Mouse (Mus musculus) limb, embryonic 13.5 days (tissue): ENCODE results near the gene Hmgb2. TPM values are rescaled to one million over a fixed set of nuclear protein-coding genes. Genes with fewer than 3 reads are reported as not detected.
"Not testable (repeated sequence)": the region's sequence is repeated elsewhere in the genome, so short reads cannot be mapped to it uniquely, and the experiment has no call there.

ENCODE experiments used
- ATAC-seq: fragments of 200-750 bp; cut with Nextera tagmentation; 2 replicates; pipeline ENCODE4 v1.8.0; 2017; ENCODE audit warnings: low read depth, moderate number of reproducible peaks, moderate TSS enrichment; ENCODE audit not compliant: low FRiP score
- H3K27ac ChIP-seq: fragments of 300-500 bp; sonication (generic); 2 replicates; pipeline ENCODE4 v1.5.1; 2015; ENCODE audit warnings: inconsistent platforms, mild to moderate bottlenecking, moderate library complexity
- H3K27me3 ChIP-seq: fragments of 300-500 bp; sonication (generic); 2 replicates; pipeline ENCODE4 v1.6.1; 2015; ENCODE audit warnings: mild to moderate bottlenecking, inconsistent platforms
- H3K36me3 ChIP-seq: fragments of 300-500 bp; sonication (generic); 2 replicates; pipeline ENCODE4 v1.6.1; 2015; ENCODE audit warnings: inconsistent platforms, mild to moderate bottlenecking, moderate library complexity
- H3K4me1 ChIP-seq: fragments of 300-500 bp; sonication (generic); 2 replicates; pipeline ENCODE4 v1.6.1; 2015; ENCODE audit warnings: inconsistent platforms
- H3K4me2 ChIP-seq: fragments of 300-500 bp; sonication (generic); replicated peaks from 2 replicates; pipeline ENCODE4 v1.6.1; 2015; ENCODE audit warnings: inconsistent platforms, mild to moderate bottlenecking, moderate library complexity
- H3K4me3 ChIP-seq: fragments of 300-500 bp; sonication (generic); 2 replicates; pipeline ENCODE4 v1.5.1; 2015; ENCODE audit warnings: moderate library complexity, mild to moderate bottlenecking, inconsistent platforms
- H3K9ac ChIP-seq: fragments of 300-500 bp; sonication (generic); 2 replicates; pipeline ENCODE4 v1.6.1; 2015; ENCODE audit warnings: mild to moderate bottlenecking, inconsistent platforms
- H3K9me3 ChIP-seq: fragments of 300-500 bp; sonication (generic); 2 replicates; pipeline ENCODE4 v1.6.1; 2016; ENCODE audit warnings: inconsistent platforms
- WGBS: fragments of 180-500 bp; shearing (Covaris S2); methylation state at CpG from one replicate; pipeline ENCODE4 v1.1.7; 2015; 5-methylcytosine and 5-hydroxymethylcytosine counted together
- polyA plus RNA-seq: library from polyadenylated mRNA; unstranded; fragments of >200 nt; fragmentation: Nextera tagmentation; extraction: Ambion mirVana; gene quantifications from 2 replicates; pipeline ENCODE4 v1.2.1, GENCODE M21; 2015

Hmgb2 gene
- polyA plus RNA-seq, 1 experiment from 2014 or later, result 398 TPM

DNA sequence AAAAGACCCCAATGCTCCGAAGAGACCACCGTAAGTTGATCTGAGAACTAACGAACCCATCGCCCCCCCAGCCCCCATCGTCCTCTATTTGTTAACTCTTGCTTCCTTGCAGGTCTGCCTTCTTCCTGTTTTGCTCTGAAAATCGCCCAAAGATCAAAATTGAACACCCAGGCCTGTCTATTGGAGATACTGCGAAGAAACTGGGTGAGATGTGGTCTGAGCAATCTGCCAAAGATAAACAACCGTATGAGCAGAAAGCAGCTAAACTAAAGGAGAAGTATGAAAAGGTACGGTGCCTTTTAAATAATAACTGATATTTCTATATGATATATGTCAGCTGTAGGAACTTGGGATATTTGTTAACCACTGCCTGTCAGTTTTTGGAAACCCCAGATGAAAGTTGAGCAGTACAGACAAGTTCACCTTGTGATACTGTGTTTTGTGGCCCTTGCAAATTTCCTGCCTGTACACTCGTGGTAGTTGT is 1.5 kb downstream of the Hmgb2 start:
- Histone ChIP-seq H3K4me3 (peak overlapping the region; percentile 59), H3K27ac (peak overlapping the region; percentile 100; the same call in 1 of the 2 replicates), H3K4me2 (peak overlapping the region; percentile 70), H3K4me1 (peaks cover 13% of the 10 kb centered on the region), H3K36me3 (peaks cover 30% of the 10 kb centered on the region), H3K9ac (peak overlapping the region; percentile 96)
- H3K9me3 ChIP-seq, ATAC-seq, H3K27me3 ChIP-seq: not testable (repeated sequence)
- WGBS, result 15% methylated on average over 10 of the region's 10 CpGs

DNA sequence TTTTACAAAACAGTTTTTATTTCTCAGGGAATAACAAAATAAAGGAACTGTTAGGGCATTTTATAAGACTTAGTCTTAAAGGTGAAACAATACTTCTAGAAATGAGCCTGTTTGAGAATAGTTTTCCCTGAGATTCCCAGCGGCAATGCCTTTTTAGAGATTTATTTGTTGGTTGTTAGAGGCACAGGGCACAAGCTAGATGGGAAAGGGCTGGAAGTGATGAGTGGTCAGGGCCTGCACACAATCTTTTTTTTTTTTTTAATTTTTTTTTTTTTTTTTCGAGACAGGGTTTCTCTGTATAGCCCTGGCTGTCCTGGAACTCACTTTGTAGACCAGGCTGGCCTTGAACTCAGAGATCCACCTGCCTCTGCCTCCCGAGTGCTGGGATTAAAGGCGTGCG is 5.0 kb downstream of the Hmgb2 start:
- H3K9me3 ChIP-seq, H3K4me3 ChIP-seq, H3K4me2 ChIP-seq, H3K27ac ChIP-seq, ATAC-seq, H3K9ac ChIP-seq, H3K4me1 ChIP-seq, H3K27me3 ChIP-seq: not testable (repeated sequence)
- peaks cover 35% of the 10 kb centered on the region for H3K36me3 ChIP-seq
- 92% methylated on average over 5 of the region's 5 CpGs for WGBS

DNA sequence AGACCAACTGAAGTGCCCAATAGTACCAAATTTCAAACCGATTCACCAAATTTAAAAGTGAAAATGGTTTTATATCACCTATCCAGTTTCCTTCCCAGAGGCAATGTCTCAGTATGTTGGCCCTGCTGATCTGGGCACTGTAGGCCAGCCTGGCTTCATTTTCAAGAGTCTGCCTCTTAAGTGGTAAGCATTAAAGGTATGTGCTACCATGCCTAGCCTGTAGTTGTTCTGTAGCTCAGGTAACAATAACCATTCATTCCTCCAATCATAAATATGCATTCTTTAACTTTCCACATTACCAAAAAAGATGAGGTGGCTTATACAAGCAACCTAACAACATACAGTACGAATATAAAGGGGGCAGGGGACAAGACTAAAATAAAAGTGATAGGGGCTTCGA is 6.0 kb downstream of the Hmgb2 start:
- H3K27me3 ChIP-seq, result no peaks in the 10 kb centered on the region
- H3K27ac ChIP-seq, result no peak overlapping the region
- 91% methylated on average over 3 of the region's 3 CpGs for WGBS
- peaks cover 9% of the 10 kb centered on the region for H3K4me1 ChIP-seq
- no peaks in the 10 kb centered on the region for H3K9me3 ChIP-seq
- no peak overlapping the region for H3K4me3 ChIP-seq
- peaks cover 40% of the 10 kb centered on the region for H3K36me3 ChIP-seq
- no peak overlapping the region for H3K4me2 ChIP-seq
- no peak for ATAC-seq
- H3K9ac ChIP-seq, result no peak overlapping the region

DNA sequence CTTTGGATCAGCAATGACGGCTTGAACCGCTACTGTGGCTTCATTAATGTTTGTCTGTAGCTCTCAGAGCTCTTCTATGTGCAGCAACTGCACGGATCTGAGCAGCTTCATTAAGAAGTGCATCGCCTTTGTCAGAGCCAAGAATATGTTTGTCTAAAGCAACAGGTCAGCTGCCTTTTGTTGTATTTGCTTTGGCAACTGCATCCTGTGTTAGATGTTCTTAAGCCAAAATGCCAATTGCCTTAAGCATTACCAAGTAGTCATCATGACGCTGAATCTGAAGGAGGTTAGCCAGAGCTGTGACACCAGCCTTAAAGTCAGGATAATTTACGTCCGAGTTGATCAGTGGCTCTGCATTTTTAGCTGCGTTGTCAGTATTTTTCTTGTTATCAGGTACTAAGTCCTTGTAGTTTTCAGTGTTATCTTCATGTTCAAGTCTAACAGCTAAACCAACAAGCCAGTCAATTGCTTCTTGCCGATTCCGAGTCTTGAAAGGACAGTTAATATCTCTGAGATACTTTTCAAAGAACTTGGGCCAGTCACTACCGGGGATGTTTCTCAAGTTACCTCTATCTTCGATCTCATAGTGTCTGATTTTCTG is 8.6 kb downstream of the Hmgb2 start:
- Histone ChIP-seq H3K36me3 (peaks cover 34% of the 10 kb centered on the region), H3K4me2 (no peak overlapping the region), H3K9me3 (no peaks in the 10 kb centered on the region), H3K4me1 (no peaks in the 10 kb centered on the region), H3K27me3 (no peaks in the 10 kb centered on the region), H3K9ac (no peak overlapping the region), H3K27ac (no peak overlapping the region), H3K4me3 (no peak overlapping the region)
- 87% methylated on average over 12 of the region's 12 CpGs for WGBS
- no peak for ATAC-seq

DNA sequence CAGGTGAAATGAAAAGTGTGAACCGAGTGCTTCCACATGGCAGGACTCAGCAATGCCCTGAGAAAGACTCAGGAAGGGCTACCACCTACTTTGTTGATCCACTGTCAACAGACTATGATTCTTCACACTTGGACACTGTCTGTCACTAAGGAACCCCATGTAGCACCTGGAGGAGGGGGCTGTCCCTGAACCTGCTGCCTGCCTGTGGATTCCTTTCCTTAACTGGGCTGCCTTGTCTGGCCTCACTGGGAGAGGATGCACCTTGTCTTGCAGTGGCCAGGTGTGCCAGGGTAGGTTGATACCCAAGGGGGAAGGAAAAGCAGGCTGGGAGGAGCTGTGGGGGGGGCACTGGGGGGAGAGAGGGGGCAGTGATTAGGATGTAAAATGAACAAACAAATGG is 16.3 kb downstream of the Hmgb2 start:
- H3K27me3 ChIP-seq, result no peaks in the 10 kb centered on the region
- no peak overlapping the region for H3K9ac ChIP-seq
- ATAC-seq, result no peak
- H3K36me3 ChIP-seq, result peaks cover 22% of the 10 kb centered on the region
- no peak overlapping the region for H3K4me2 ChIP-seq
- no peak overlapping the region for H3K27ac ChIP-seq
- no peaks in the 10 kb centered on the region for H3K4me1 ChIP-seq
- H3K4me3 ChIP-seq, result no peak overlapping the region
- 94% methylated on average over 1 of the region's 1 CpGs for WGBS
- no peaks in the 10 kb centered on the region for H3K9me3 ChIP-seq

DNA sequence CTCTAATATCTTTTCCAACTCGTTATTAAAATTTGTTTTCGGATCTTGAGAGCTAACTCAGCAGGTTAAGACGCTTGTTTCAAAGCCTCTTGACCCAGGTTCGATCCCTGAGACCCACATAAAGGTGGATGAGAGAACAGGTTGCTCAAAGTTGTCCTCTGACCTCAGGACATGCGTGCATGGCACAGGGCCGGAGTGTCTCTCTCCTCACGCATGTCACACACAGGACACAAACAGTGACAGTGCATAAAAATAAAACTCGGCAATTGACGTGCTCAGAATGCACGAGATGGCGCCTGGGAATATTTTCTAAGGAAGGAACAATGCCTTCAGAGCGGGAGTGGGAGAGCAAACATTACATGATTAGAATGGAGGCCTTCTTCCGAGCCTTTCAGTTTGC is 18.5 kb downstream of the Hmgb2 start:
- H3K27ac ChIP-seq, result no peak overlapping the region
- H3K9ac ChIP-seq, result no peak overlapping the region
- H3K4me1 ChIP-seq, result no peaks in the 10 kb centered on the region
- 91% methylated on average over 13 of the region's 13 CpGs for WGBS
- no peaks in the 10 kb centered on the region; the same call in 1 of the 2 replicates for H3K9me3 ChIP-seq
- no peak for ATAC-seq
- no peak overlapping the region for H3K4me3 ChIP-seq
- H3K27me3 ChIP-seq, result no peaks in the 10 kb centered on the region
- H3K4me2 ChIP-seq, result no peak overlapping the region
- H3K36me3 ChIP-seq, result peaks cover 29% of the 10 kb centered on the region

DNA sequence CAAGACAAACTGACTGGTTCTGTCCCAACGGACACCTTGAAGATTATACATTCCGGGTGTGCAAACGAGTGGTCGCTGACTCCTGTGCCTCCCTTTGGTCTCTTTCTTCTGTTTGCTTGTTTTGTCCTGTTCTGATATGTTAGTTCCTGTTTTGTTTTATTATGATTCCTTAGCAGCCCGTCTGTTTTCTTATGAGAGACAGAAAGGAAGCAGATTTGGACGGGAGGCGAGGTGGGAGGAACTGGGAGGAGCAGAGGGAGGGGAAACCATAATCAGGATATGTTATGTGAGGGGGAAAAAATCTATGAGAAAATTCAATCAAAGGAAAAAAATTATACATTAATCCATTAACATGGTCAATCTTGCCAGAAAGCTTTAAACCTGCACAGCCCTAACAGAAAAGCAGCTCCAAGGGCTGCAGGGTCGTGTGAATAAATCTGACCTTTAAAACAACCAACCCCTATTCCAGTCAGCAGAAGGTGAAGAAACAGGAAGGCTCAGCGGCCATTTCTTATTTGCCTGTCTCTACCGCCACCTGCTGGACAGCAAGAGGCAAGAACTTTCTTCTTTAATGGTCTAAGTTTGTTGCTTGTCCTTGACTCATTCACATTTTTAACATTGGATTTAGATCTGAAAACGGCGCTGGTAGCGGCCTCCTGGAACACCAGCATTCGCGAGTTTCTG is 19.1 kb downstream of the Hmgb2 start:
- Histone ChIP-seq H3K4me1 (no peaks in the 10 kb centered on the region), H3K4me3 (no peak overlapping the region), H3K9ac (no peak overlapping the region), H3K36me3 (peaks cover 34% of the 10 kb centered on the region), H3K27ac (no peak overlapping the region), H3K4me2 (0 out of 2 replicates have a peak overlapping the region, but pooled peaks have one; percentile 3), H3K9me3 (no peaks in the 10 kb centered on the region; the same call in 1 of the 2 replicates), H3K27me3 (no peaks in the 10 kb centered on the region)
- WGBS, result 32% methylated on average over 15 of the region's 15 CpGs
- ATAC-seq, result no peak

DNA sequence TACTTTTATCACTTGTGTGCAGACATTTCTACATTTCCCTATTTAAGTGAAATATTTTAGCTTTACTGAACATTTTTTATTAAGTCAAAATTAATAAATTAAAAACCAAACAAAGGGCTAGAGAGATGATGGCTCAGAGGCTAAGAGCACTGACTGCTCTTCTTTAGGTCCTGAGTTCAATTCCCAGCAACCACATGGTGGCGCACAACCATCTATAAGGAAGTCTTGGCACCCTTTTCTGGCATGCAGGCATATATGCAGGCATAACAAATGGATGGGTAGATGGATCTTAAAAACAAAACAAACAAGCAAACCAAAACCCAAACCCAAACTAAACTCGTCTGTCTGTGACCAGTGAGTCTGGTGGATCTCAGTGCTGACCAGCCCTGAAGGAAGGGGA is 20.5 kb downstream of the Hmgb2 start:
- H3K36me3 ChIP-seq, result peaks cover 36% of the 10 kb centered on the region
- H3K4me2 ChIP-seq, result no peak overlapping the region
- 67% methylated on average over 2 of the region's 2 CpGs for WGBS

DNA sequence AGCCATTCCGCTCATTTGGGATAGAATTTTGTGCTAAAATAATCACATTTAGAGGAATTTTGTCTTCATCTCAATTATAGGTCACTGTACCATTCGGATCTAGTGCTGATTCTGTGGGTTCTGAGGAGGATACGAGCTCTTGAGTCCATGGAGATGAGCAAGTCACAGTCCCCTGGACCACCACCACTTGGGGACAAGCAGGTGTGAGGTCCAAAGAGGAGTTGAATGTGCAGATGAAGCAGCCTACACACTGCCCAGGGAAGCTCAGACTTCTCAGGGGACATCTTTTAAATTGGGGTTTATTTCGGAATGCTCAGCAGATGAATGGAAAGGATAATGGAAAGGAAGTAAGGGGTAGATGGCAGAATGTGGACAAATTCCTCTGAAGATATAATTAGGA is 21.4 kb downstream of the Hmgb2 start:
- Histone ChIP-seq H3K9ac (no peak overlapping the region), H3K27me3 (no peaks in the 10 kb centered on the region), H3K36me3 (peaks cover 34% of the 10 kb centered on the region), H3K27ac (no peak overlapping the region), H3K4me1 (no peaks in the 10 kb centered on the region), H3K4me2 (no peak overlapping the region), H3K9me3 (no peaks in the 10 kb centered on the region; the same call in 1 of the 2 replicates), H3K4me3 (no peak overlapping the region)
- WGBS, result 92% methylated on average over 4 of the region's 4 CpGs
- ATAC-seq, result no peak

More for the DNA sequence above, 20.5 kb downstream of the Hmgb2 start:
- H3K27me3 ChIP-seq, result no peaks in the 10 kb centered on the region
- no peaks in the 10 kb centered on the region for H3K4me1 ChIP-seq
- no peak for ATAC-seq
- no peaks in the 10 kb centered on the region; the same call in 1 of the 2 replicates for H3K9me3 ChIP-seq
- no peak overlapping the region for H3K9ac ChIP-seq
- no peak overlapping the region for H3K27ac ChIP-seq
- H3K4me3 ChIP-seq, result no peak overlapping the region

DNA sequence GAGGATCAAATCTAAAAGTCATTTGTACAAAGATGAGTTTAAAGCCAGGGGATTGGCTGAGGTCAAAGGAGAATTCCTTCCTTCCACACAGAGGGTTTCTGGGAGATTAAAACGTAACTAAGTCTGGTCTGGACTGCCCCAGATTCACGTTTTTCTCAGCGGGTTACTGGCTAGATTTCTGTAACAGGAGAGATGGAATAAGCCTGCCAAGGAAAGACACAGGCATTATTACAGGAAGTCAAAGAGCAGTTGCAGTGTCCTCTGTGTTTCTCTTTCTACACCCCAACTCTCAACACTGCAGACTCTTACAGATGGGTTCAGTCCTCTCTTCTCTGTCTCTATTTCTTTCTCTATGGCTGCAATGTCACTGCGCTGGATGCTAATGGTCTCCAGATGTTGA is 22.8 kb downstream of the Hmgb2 start:
- WGBS, result 42% methylated on average over 4 of the region's 4 CpGs
- Histone ChIP-seq H3K27ac (no peak overlapping the region), H3K4me3 (no peak overlapping the region), H3K9ac (no peak overlapping the region), H3K4me1 (no peaks in the 10 kb centered on the region), H3K36me3 (peaks cover 33% of the 10 kb centered on the region), H3K9me3 (no peaks in the 10 kb centered on the region; the same call in 1 of the 2 replicates), H3K27me3 (no peaks in the 10 kb centered on the region), H3K4me2 (no peak overlapping the region)
- 0 out of 2 replicates have a peak, but pooled peaks have one; percentile 16 for ATAC-seq

DNA sequence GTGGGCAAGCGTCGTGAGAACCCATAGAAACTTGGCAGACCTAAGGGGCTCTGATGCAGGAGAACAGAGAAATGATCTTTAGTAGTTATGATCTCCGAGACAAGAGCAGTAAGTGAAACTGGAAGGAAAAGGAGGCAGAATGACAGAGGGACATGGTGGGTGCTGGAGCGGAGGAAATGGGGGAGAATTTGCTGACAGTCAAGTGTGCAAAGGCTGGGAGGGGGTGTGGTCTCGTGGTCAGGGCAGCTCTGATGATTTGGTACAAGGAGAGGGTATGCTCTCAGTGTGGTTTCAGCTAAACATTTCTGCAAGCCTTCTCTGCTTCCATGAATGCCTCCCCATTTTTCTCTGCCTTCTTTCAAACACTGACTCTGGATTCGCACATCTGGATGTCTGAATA is 24.5 kb downstream of the Hmgb2 start:
- Histone ChIP-seq H3K4me2 (no peak overlapping the region), H3K4me1 (no peaks in the 10 kb centered on the region), H3K9me3 (no peaks in the 10 kb centered on the region; the same call in 1 of the 2 replicates), H3K4me3 (no peak overlapping the region), H3K36me3 (peaks cover 33% of the 10 kb centered on the region), H3K27ac (no peak overlapping the region), H3K9ac (no peak overlapping the region), H3K27me3 (no peaks in the 10 kb centered on the region)
- ATAC-seq, result no peak
- WGBS, result 94% methylated on average over 6 of the region's 6 CpGs

DNA sequence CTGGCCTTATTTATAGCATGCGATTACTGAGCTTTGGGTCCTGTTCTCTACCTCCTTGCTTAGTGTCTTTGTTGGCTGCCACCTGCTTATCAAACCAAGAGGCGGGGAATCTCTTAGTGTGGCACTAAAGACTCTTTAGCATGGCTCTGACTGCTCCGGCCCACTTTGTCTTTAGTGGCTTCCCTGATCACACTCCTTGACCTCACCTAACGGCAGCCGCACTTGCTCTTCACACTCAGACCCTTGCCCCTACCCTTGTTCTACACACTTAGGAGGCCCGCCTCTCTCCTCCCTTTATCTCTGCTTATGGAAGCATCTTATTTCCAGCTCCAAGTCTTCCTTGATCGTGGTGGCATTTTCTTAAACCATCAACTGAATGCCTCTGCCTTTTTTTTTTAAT is 26.9 kb downstream of the Hmgb2 start:
- Histone ChIP-seq H3K9ac (no peak overlapping the region), H3K4me2 (no peak overlapping the region), H3K27me3 (no peaks in the 10 kb centered on the region), H3K36me3 (peaks cover 25% of the 10 kb centered on the region), H3K4me3 (no peak overlapping the region), H3K27ac (no peak overlapping the region), H3K4me1 (no peaks in the 10 kb centered on the region; the same call in 1 of the 2 replicates), H3K9me3 (no peaks in the 10 kb centered on the region; the same call in 1 of the 2 replicates)
- ATAC-seq, result no peak
- 89% methylated on average over 7 of the region's 7 CpGs for WGBS
